Mouse (Mus musculus): ENCODE data around the gene Rnaseh2b.

Rnaseh2b gene

GRCm38 (mm10) chr14:62292488-62293339 is at the start of gene Rnaseh2b, which contains the start of gene Dleu7:
TSS of gene Rnaseh2b (plus strand) at chr14:62292589.
TSS of gene Dleu7 (minus strand) at chr14:62293047.
- Histone ChIP-seq H3K4me1 (replicated peaks; ENCODE audit: low read depth, low read length) (peaks cover 36% of the 10 kb centered on the region), H3K4me3 (replicated peaks; ENCODE audit: low read length) (peak within 1 kb of the TSS; percentile 84), H3K27me3 (ENCODE audit: insufficient read depth, low read length) (peaks cover 16% of the 10 kb centered on the region), H3K36me3 (ENCODE audit: insufficient read depth, low read length) (no peaks in the 10 kb centered on the region), H3K9me3 (ENCODE audit: low read length) (0 out of 2 replicates have a peak, but pooled peaks cover 3% of the 10 kb centered on the region)
- no peak for TF ChIP-seq NANOG (IDR thresholded peaks at IDR 0.05; ENCODE audit: borderline replicate concordance, low read length)
- TF ChIP-seq POU5F1 (IDR thresholded peaks at IDR 0.05; ENCODE audit: borderline replicate concordance, low read length) = no peak
- TF ChIP-seq CTCF (conservative IDR thresholded peaks at IDR 0.05; ENCODE audit: low read length) = no peak

- peak; percentile 39; the same call in 1 of the 2 replicates for TF ChIP-seq NANOG (IDR thresholded peaks at IDR 0.05; ENCODE audit: borderline replicate concordance, low read length)
- TF ChIP-seq POU5F1 (IDR thresholded peaks at IDR 0.05; ENCODE audit: borderline replicate concordance, low read length) = no peak
- TF ChIP-seq CTCF (conservative IDR thresholded peaks at IDR 0.05; ENCODE audit: low read length) = no peak
These were observed 48.9 kb upstream of the Rnaseh2b start for GRCm38 (mm10) chr14:62243530-62243929.

GRCm38 (mm10) chr14:62245557-62245956 is 46.8 kb upstream of the Rnaseh2b start:
- H3K27me3 ChIP-seq (ENCODE audit: insufficient read depth, low read length) = no peaks in the 10 kb centered on the region
- H3K36me3 ChIP-seq (ENCODE audit: insufficient read depth, low read length) = no peaks in the 10 kb centered on the region
- no peak overlapping the region for H3K4me3 ChIP-seq (replicated peaks; ENCODE audit: low read length)
- TF ChIP-seq CTCF (conservative IDR thresholded peaks at IDR 0.05; ENCODE audit: low read length) = no peak
- peak; percentile 58; the same call in 1 of the 2 replicates for TF ChIP-seq NANOG (IDR thresholded peaks at IDR 0.05; ENCODE audit: borderline replicate concordance, low read length)
- H3K4me1 ChIP-seq (replicated peaks; ENCODE audit: low read depth, low read length) = peaks cover 31% of the 10 kb centered on the region
- H3K9me3 ChIP-seq (ENCODE audit: low read length) = peaks cover 15% of the 10 kb centered on the region

More at GRCm38 (mm10) chr14:62243530-62243929, 48.9 kb upstream of the Rnaseh2b start:
- Histone ChIP-seq H3K4me3 (replicated peaks; ENCODE audit: low read length) (no peak overlapping the region), H3K4me1 (replicated peaks; ENCODE audit: low read depth, low read length) (peaks cover 31% of the 10 kb centered on the region), H3K9me3 (ENCODE audit: low read length) (peaks cover 14% of the 10 kb centered on the region), H3K27me3 (ENCODE audit: insufficient read depth, low read length) (no peaks in the 10 kb centered on the region), H3K36me3 (ENCODE audit: insufficient read depth, low read length) (no peaks in the 10 kb centered on the region)

DNA sequence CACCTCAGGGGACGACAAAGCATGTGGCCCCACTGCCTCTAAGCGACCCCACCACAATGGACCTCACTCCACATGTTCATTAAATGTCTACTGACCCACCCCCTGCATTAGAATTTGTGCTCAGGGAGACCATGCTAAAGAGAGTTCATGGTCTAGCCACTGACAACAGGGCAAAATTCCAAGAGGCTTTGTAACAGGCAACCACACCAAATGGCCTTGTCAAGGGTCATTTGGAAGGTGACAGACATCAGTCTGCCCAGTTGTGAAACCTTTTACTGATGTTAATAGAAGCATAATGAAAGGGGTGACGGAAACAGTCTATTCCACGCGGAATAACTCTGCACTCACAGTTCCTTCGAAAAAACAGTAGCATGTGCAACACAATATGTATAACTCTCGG is 44.0 kb upstream of the Rnaseh2b start:
- H3K4me3 ChIP-seq (replicated peaks; ENCODE audit: low read length) = no peak overlapping the region
- no peaks in the 10 kb centered on the region for H3K27me3 ChIP-seq (ENCODE audit: insufficient read depth, low read length)
- peaks cover 26% of the 10 kb centered on the region for H3K4me1 ChIP-seq (replicated peaks; ENCODE audit: low read depth, low read length)
- no peak for TF ChIP-seq NANOG (IDR thresholded peaks at IDR 0.05; ENCODE audit: borderline replicate concordance, low read length)
- TF ChIP-seq CTCF (conservative IDR thresholded peaks at IDR 0.05; ENCODE audit: low read length) = no peak
- TF ChIP-seq POU5F1 (IDR thresholded peaks at IDR 0.05; ENCODE audit: borderline replicate concordance, low read length) = no peak
- peaks cover 15% of the 10 kb centered on the region for H3K9me3 ChIP-seq (ENCODE audit: low read length)
- no peaks in the 10 kb centered on the region for H3K36me3 ChIP-seq (ENCODE audit: insufficient read depth, low read length)

- H3K9me3 ChIP-seq (ENCODE audit: low read length) = peaks cover 15% of the 10 kb centered on the region
- H3K4me3 ChIP-seq (replicated peaks; ENCODE audit: low read length) = no peak overlapping the region
- no peaks in the 10 kb centered on the region for H3K36me3 ChIP-seq (ENCODE audit: insufficient read depth, low read length)
- no peak for TF ChIP-seq NANOG (IDR thresholded peaks at IDR 0.05; ENCODE audit: borderline replicate concordance, low read length)
- TF ChIP-seq POU5F1 (IDR thresholded peaks at IDR 0.05; ENCODE audit: borderline replicate concordance, low read length) = no peak
- no peak for TF ChIP-seq CTCF (conservative IDR thresholded peaks at IDR 0.05; ENCODE audit: low read length)
- H3K27me3 ChIP-seq (ENCODE audit: insufficient read depth, low read length) = no peaks in the 10 kb centered on the region
- H3K4me1 ChIP-seq (replicated peaks; ENCODE audit: low read depth, low read length) = peaks cover 23% of the 10 kb centered on the region
These were observed 43.6 kb upstream of the Rnaseh2b start for GRCm38 (mm10) chr14:62248796-62249195.

- peaks cover 19% of the 10 kb centered on the region for H3K4me1 ChIP-seq (replicated peaks; ENCODE audit: low read depth, low read length)
- TF ChIP-seq POU5F1 (IDR thresholded peaks at IDR 0.05; ENCODE audit: borderline replicate concordance, low read length) = no peak
- TF ChIP-seq CTCF (conservative IDR thresholded peaks at IDR 0.05; ENCODE audit: low read length) = no peak
- TF ChIP-seq NANOG (IDR thresholded peaks at IDR 0.05; ENCODE audit: borderline replicate concordance, low read length) = no peak
- no peaks in the 10 kb centered on the region for H3K36me3 ChIP-seq (ENCODE audit: insufficient read depth, low read length)
- no peaks in the 10 kb centered on the region for H3K27me3 ChIP-seq (ENCODE audit: insufficient read depth, low read length)
- peaks cover 15% of the 10 kb centered on the region for H3K9me3 ChIP-seq (ENCODE audit: low read length)
- no peak overlapping the region for H3K4me3 ChIP-seq (replicated peaks; ENCODE audit: low read length)
These were observed 43.1 kb upstream of the Rnaseh2b start for GRCm38 (mm10) chr14:62249251-62249650.

- no peak overlapping the region for H3K4me3 ChIP-seq (replicated peaks; ENCODE audit: low read length)
- H3K27me3 ChIP-seq (ENCODE audit: insufficient read depth, low read length) = no peaks in the 10 kb centered on the region
- H3K9me3 ChIP-seq (ENCODE audit: low read length) = peaks cover 15% of the 10 kb centered on the region
- TF ChIP-seq POU5F1 (IDR thresholded peaks at IDR 0.05; ENCODE audit: borderline replicate concordance, low read length) = no peak
- no peak for TF ChIP-seq CTCF (conservative IDR thresholded peaks at IDR 0.05; ENCODE audit: low read length)
- no peak for TF ChIP-seq NANOG (IDR thresholded peaks at IDR 0.05; ENCODE audit: borderline replicate concordance, low read length)
- H3K36me3 ChIP-seq (ENCODE audit: insufficient read depth, low read length) = no peaks in the 10 kb centered on the region
- H3K4me1 ChIP-seq (replicated peaks; ENCODE audit: low read depth, low read length) = peaks cover 19% of the 10 kb centered on the region
These were observed 42.3 kb upstream of the Rnaseh2b start for GRCm38 (mm10) chr14:62250046-62250445.

DNA sequence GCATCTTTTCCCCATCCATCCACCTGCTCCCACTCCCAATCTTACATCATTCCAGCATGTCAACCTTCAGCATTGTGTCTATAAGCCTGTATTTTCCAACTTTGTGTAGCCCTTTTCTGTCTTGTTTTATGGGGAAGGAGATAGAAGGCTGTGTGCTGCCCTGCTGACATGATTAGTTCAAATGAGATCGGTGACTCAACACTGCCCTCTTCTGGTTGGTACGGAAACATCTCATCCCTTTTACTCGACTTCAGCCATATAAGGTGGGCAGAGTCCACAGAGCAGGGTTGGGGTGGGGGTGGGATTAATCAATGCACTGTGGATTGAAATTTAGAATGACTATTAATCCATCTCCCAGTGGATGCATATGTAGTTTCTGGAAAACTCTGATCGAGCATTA is 40.4 kb upstream of the Rnaseh2b start:
- TF ChIP-seq POU5F1 (IDR thresholded peaks at IDR 0.05; ENCODE audit: borderline replicate concordance, low read length) (no peak), CTCF (conservative IDR thresholded peaks at IDR 0.05; ENCODE audit: low read length) (peak; percentile 43)
- Histone ChIP-seq H3K27me3 (ENCODE audit: insufficient read depth, low read length) (no peaks in the 10 kb centered on the region), H3K9me3 (ENCODE audit: low read length) (peaks cover 15% of the 10 kb centered on the region), H3K4me1 (replicated peaks; ENCODE audit: low read depth, low read length) (peaks cover 5% of the 10 kb centered on the region; the same call in 1 of the 2 replicates), H3K36me3 (ENCODE audit: insufficient read depth, low read length) (no peaks in the 10 kb centered on the region), H3K4me3 (replicated peaks; ENCODE audit: low read length) (no peak overlapping the region)

Measured in E14TG2a.4 (cell line).